16 mouse cellular contexts compared by ENCODE assay signal in genomic region chr12:105929456-105929921, GRCm38 (mm10).
DNase-seq lines count a peak whose midpoint lies in the region; ATAC-seq and TF ChIP-seq lines count a peak whose summit lies in the region.
"Had no signal": no experiment of that assay in that cellular context is flagged by ENCODE, and none has a peak within 500 bp of the region (broad histone marks: within the 10 kb centered on the region; RNA-seq: fewer than 3 reads in every experiment).

No protein-coding gene starts in this region.

- no peak overlapping the region for H3K9ac ChIP-seq in neural tube, embryonic 12.5 days
- H3K9ac ChIP-seq in embryonic facial prominence, embryonic 11.5 days (replicated peaks; ENCODE audit: low read length): no peak overlapping the region
- H3K9ac ChIP-seq in hindbrain, embryonic 14.5 days: peak overlapping the region; percentile 25; the same call in 1 of the 2 replicates
- H3K9ac ChIP-seq in intestine, postnatal 0 days (ENCODE audit: low read depth, low read length): no peak overlapping the region
- H3K9ac ChIP-seq: embryonic facial prominence, embryonic 13.5 days; heart, embryonic 13.5 days; hindbrain, embryonic 15.5 days had no signal

- no peaks in the 10 kb centered on the region for H3K27me3 ChIP-seq in neural tube, embryonic 12.5 days (replicated peaks)
- H3K27me3 ChIP-seq in embryonic facial prominence, embryonic 11.5 days (ENCODE audit: control insufficient read depth, insufficient read depth, low read length): no peaks in the 10 kb centered on the region
- H3K27me3 ChIP-seq in hindbrain, embryonic 14.5 days (ENCODE audit: control insufficient read depth, insufficient read depth, low read length): 0 out of 2 replicates have a peak, but pooled peaks cover 5% of the 10 kb centered on the region
- H3K27me3 ChIP-seq in intestine, postnatal 0 days (replicated peaks; ENCODE audit: control insufficient read depth, insufficient read depth, low read length): no peaks in the 10 kb centered on the region
- H3K27me3 ChIP-seq: embryonic facial prominence, embryonic 13.5 days; hindbrain, embryonic 15.5 days had no signal

- H3K9me3 ChIP-seq in neural tube, embryonic 12.5 days: peaks cover 5% of the 10 kb centered on the region; the same call in 1 of the 2 replicates
- H3K9me3 ChIP-seq in embryonic facial prominence, embryonic 11.5 days (replicated peaks; ENCODE audit: control insufficient read depth, low read length): 0 out of 2 replicates have a peak, but pooled peaks cover 3% of the 10 kb centered on the region
- H3K9me3 ChIP-seq in hindbrain, embryonic 14.5 days (ENCODE audit: control insufficient read depth, low read length): no peaks in the 10 kb centered on the region
- H3K9me3 ChIP-seq in intestine, postnatal 0 days (ENCODE audit: control insufficient read depth): peaks cover 3% of the 10 kb centered on the region; the same call in 1 of the 2 replicates
- H3K9me3 ChIP-seq: embryonic facial prominence, embryonic 13.5 days; hindbrain, embryonic 15.5 days had no signal

- DNase-seq in neural tube, embryonic 10.5 days (ENCODE audit: extremely low spot score, low spot score): no peak
- no peak for DNase-seq in embryonic facial prominence, embryonic 11.5 days (ENCODE audit: low spot score)
- DNase-seq in hindbrain, embryonic 14.5 days (ENCODE audit: low spot score): no peak
- DNase-seq in left cerebral cortex, postnatal 14 days (ENCODE audit: low spot score in 2 of 2): no peak
- DNase-seq in gastrocnemius, adult 18-20 months (ENCODE audit: low spot score): no peak
- DNase-seq in yolk sac, embryonic 10.5 days (ENCODE audit: low spot score): no peak
- DNase-seq: cerebellum, adult 2 months; kidney, adult 9 months; right cerebral cortex, postnatal 25 days had no signal

- no peaks in the 10 kb centered on the region for H3K36me3 ChIP-seq in neural tube, embryonic 12.5 days
- H3K36me3 ChIP-seq in embryonic facial prominence, embryonic 11.5 days (replicated peaks; ENCODE audit: control insufficient read depth, insufficient read depth, low read depth, low read length): no peaks in the 10 kb centered on the region
- H3K36me3 ChIP-seq in hindbrain, embryonic 14.5 days (replicated peaks; ENCODE audit: control insufficient read depth, insufficient read depth): no peaks in the 10 kb centered on the region
- H3K36me3 ChIP-seq in intestine, postnatal 0 days (ENCODE audit: control insufficient read depth, insufficient read depth): no peaks in the 10 kb centered on the region
- H3K36me3 ChIP-seq: embryonic facial prominence, embryonic 13.5 days; heart, embryonic 13.5 days; hindbrain, embryonic 15.5 days had no signal

- H3K4me1 ChIP-seq in neural tube, embryonic 12.5 days: peaks cover 8% of the 10 kb centered on the region; the same call in 1 of the 2 replicates
- no peaks in the 10 kb centered on the region; the same call in 1 of the 2 replicates for H3K4me1 ChIP-seq in embryonic facial prominence, embryonic 11.5 days (ENCODE audit: control insufficient read depth, insufficient read depth, low read length)
- peaks cover 7% of the 10 kb centered on the region for H3K4me1 ChIP-seq in hindbrain, embryonic 14.5 days (replicated peaks; ENCODE audit: control insufficient read depth, insufficient read depth, low read length)
- H3K4me1 ChIP-seq in intestine, postnatal 0 days (replicated peaks; ENCODE audit: control insufficient read depth, insufficient read depth, low read length): no peaks in the 10 kb centered on the region
- H3K4me1 ChIP-seq: heart, embryonic 13.5 days; megakaryocyte, embryonic 14.5 days had no signal

- H3K4me3 ChIP-seq in neural tube, embryonic 12.5 days: no peak overlapping the region
- no peak overlapping the region for H3K4me3 ChIP-seq in embryonic facial prominence, embryonic 11.5 days (ENCODE audit: low read depth, low read length)
- no peak overlapping the region for H3K4me3 ChIP-seq in hindbrain, embryonic 14.5 days (replicated peaks; ENCODE audit: low read length)
- H3K4me3 ChIP-seq in intestine, postnatal 0 days (ENCODE audit: low read depth, low read length): no peak overlapping the region
- H3K4me3 ChIP-seq: embryonic facial prominence, embryonic 13.5 days; heart, embryonic 13.5 days; hindbrain, embryonic 15.5 days; megakaryocyte, embryonic 14.5 days had no signal

- TF ChIP-seq CTCF in intestine, postnatal 0 days (IDR thresholded peaks at IDR 0.05; ENCODE audit: low read depth): no peak

- no peak overlapping the region for H3K27ac ChIP-seq in neural tube, embryonic 12.5 days
- H3K27ac ChIP-seq in embryonic facial prominence, embryonic 11.5 days (replicated peaks; ENCODE audit: low read depth, low read length): no peak overlapping the region
- H3K27ac ChIP-seq in hindbrain, embryonic 14.5 days: 0 out of 2 replicates have a peak overlapping the region, but pooled peaks have one; percentile 41
- no peak overlapping the region for H3K27ac ChIP-seq in intestine, postnatal 0 days (ENCODE audit: low read depth, low read length)
- H3K27ac ChIP-seq: embryonic facial prominence, embryonic 13.5 days; heart, embryonic 13.5 days; hindbrain, embryonic 15.5 days had no signal

- intact Hi-C loops in left cerebral cortex, postnatal 14 days (cut with DNase I): no loop called here

- ATAC-seq in neural tube, embryonic 12.5 days (ENCODE audit: low FRiP score, low read depth): peak; percentile 41; the same call in 1 of the 2 replicates
- 0 out of 2 replicates have a peak, but pooled peaks have one; percentile 53 for ATAC-seq in embryonic facial prominence, embryonic 11.5 days (replicated peaks; ENCODE audit: insufficient number of reproducible peaks, low FRiP score, low TSS enrichment, low read depth)
- no peak; the same call in 1 of the 2 replicates for ATAC-seq in hindbrain, embryonic 14.5 days (ENCODE audit: low FRiP score)
- ATAC-seq in intestine, postnatal 0 days: no peak

- WGBS in neural tube, embryonic 12.5 days: 12% methylated on average over 12 of the region's 12 CpGs
- 15% methylated on average over 12 of the region's 12 CpGs for WGBS in embryonic facial prominence, embryonic 11.5 days
- WGBS in hindbrain, embryonic 14.5 days: 9% methylated on average over 12 of the region's 12 CpGs
- 35% methylated on average over 12 of the region's 12 CpGs for WGBS in intestine, postnatal 0 days

- H3K4me2 ChIP-seq in neural tube, embryonic 12.5 days (replicated peaks): no peak overlapping the region
- H3K4me2 ChIP-seq in embryonic facial prominence, embryonic 11.5 days (ENCODE audit: low read depth, low read length): no peak overlapping the region
- no peak overlapping the region for H3K4me2 ChIP-seq in hindbrain, embryonic 14.5 days (replicated peaks)
- H3K4me2 ChIP-seq in intestine, postnatal 0 days (replicated peaks; ENCODE audit: low read depth): no peak overlapping the region
- H3K4me2 ChIP-seq: embryonic facial prominence, embryonic 13.5 days; heart, embryonic 13.5 days; hindbrain, embryonic 15.5 days; liver, embryonic 11.5 days had no signal

Comparison
In these comparisons a context has a peak if more than half of its experiments do, and no peak if none do; other contexts are left out.
1. ATAC-seq: peak in neural tube, embryonic 12.5 days (single experiment) and embryonic facial prominence, embryonic 11.5 days (single experiment); none in hindbrain, embryonic 14.5 days (single experiment) and intestine, postnatal 0 days (single experiment).